Mouse (Mus musculus) myocyte (in vitro differentiated cells): ENCODE data around the gene Khdrbs2. TPM values are rescaled to one million over a fixed set of nuclear protein-coding genes. Genes with fewer than 3 reads are reported as not detected.

Experiments
- H3K27me3 ChIP-seq: one replicate; pipeline ENCODE4 v1.6.1; 2011; ENCODE audit not compliant: control insufficient read depth, insufficient read depth, insufficient read length
- H3K36me3 ChIP-seq: one replicate; pipeline ENCODE4 v1.6.1; 2011; ENCODE audit not compliant: control insufficient read depth, insufficient read depth
- H3K4me2 ChIP-seq: one replicate; pipeline ENCODE4 v1.6.1; 2011; ENCODE audit warnings: low read depth, control low read depth
- H3K4me3 ChIP-seq: one replicate; pipeline ENCODE4 v1.5.1; 2011; ENCODE audit warnings: mild to moderate bottlenecking, control low read depth, moderate library complexity
- H3K79me2 ChIP-seq: one replicate; pipeline ENCODE4 v1.6.1; 2011; ENCODE audit not compliant: control insufficient read depth, insufficient read depth
- H3ac ChIP-seq: one replicate; pipeline ENCODE4 v1.6.1; 2011; ENCODE audit not compliant: control insufficient read depth, insufficient read length
- CEBPB ChIP-seq: IDR thresholded peaks from 2 replicates; pipeline ENCODE4 v1.6.1; 2011; ENCODE audit warnings: mild to moderate bottlenecking, moderate library complexity; ENCODE audit not compliant: poor library complexity, insufficient read depth, severe bottlenecking
- E2F4 ChIP-seq: IDR thresholded peaks from one replicate; pipeline ENCODE4 v1.6.1; 2011; ENCODE audit warnings: mild to moderate bottlenecking, control low read depth, moderate library complexity; ENCODE audit not compliant: insufficient read depth
- MAX ChIP-seq: IDR thresholded peaks from one replicate; pipeline ENCODE4 v1.6.1; 2011; ENCODE audit warnings: low read depth, mild to moderate bottlenecking, control low read depth
- MYOD1 ChIP-seq, 3 experiments: IDR thresholded peaks; one replicate each; pipeline ENCODE4 v1.6.1; 2011; ENCODE audit warnings: control low read depth in 2 of 3, low read depth in 2 of 3, mild to moderate bottlenecking in 2 of 3, moderate library complexity in 1 of 3; ENCODE audit not compliant: insufficient read length in 2 of 3, control insufficient read depth in 1 of 3
- MYOG ChIP-seq, 3 experiments: IDR thresholded peaks; one replicate each; pipeline ENCODE4 v1.6.1; 2011; ENCODE audit warnings: control low read depth in 2 of 3, low read depth in 2 of 3, mild to moderate bottlenecking in 2 of 3; ENCODE audit not compliant: insufficient read length in 2 of 3, control insufficient read depth in 1 of 3, insufficient read depth in 1 of 3
- POLR2A ChIP-seq: IDR thresholded peaks from one replicate; pipeline ENCODE4 v1.6.1; 2011; ENCODE audit warnings: low read depth, mild to moderate bottlenecking, control low read depth, moderate library complexity; ENCODE audit not compliant: insufficient read length
- POLR2AphosphoS2 ChIP-seq: IDR thresholded peaks from one replicate; pipeline ENCODE4 v1.6.1; 2011; ENCODE audit warnings: low read depth, control low read depth; ENCODE audit not compliant: insufficient read length
- REST ChIP-seq: IDR thresholded peaks from one replicate; pipeline ENCODE4 v1.6.1; 2011; ENCODE audit warnings: mild to moderate bottlenecking, control low read depth, moderate library complexity; ENCODE audit not compliant: insufficient read depth, insufficient read length
- SRF ChIP-seq: IDR thresholded peaks from one replicate; pipeline ENCODE4 v1.6.1; 2011; ENCODE audit warnings: low read depth; ENCODE audit not compliant: control insufficient read depth, insufficient read length
- TCF12 ChIP-seq: IDR thresholded peaks from one replicate; pipeline ENCODE4 v1.6.1; 2011; ENCODE audit warnings: mild to moderate bottlenecking, control low read depth; ENCODE audit not compliant: poor library complexity, insufficient read depth, severe bottlenecking
- TCF3 ChIP-seq: IDR thresholded peaks from one replicate; pipeline ENCODE4 v1.6.1; 2011; ENCODE audit warnings: low read depth, control low read depth; ENCODE audit not compliant: insufficient read length
- USF1 ChIP-seq: IDR thresholded peaks from one replicate; pipeline ENCODE4 v1.6.1; 2011; ENCODE audit warnings: low read depth, mild to moderate bottlenecking, control low read depth, moderate library complexity
- polyA plus RNA-seq: library from polyadenylated mRNA; unstranded; fragments of >200 nt; fragmentation: generic; extraction: Trizol; gene quantifications from one replicate; pipeline ENCODE4 v1.2.1, GENCODE M21; 2012; ENCODE audit warnings: missing spikeins

The Khdrbs2 gene
- 0.08 TPM for polyA plus RNA-seq

DNA sequence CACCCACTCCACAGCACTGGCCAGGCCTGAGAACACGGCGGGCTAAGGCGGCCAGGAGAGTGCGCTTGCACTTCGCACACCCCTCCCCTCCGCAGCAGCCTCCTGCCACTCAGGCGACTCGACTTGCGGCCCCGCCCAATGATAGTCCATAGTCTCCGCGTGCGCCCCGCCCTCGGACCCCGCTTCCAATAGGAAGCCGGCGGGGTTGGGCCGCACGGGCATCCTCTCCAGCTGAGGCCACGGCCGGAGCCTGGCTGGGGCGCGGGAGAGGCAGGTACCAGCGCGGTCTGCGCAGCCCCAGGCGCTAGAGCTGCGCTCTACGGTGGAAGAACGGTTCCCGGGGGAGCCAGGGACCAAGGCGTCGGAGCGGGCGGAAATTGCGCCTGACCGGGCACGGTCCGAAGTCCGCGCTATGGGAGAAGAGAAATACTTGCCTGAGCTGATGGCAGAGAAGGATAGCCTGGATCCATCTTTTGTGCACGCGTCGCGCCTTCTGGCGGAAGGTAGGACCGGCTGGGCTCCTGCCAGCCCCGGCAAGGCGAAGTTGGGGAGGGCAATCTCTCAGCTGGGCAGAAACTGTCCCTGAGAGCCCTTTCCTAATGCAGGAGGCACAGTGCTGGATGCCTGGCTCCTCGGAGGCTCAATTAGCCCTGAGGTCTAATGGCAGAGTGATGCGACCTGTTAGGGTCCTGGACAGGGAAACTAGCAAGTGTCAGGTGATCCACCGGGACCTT lies at the start of gene Khdrbs2:
Gene Khdrbs2, plus strand, starts transcription at position 209 of the 734 bp plus-strand sequence.
- no peak within 1 kb of the TSS for H3K4me3 ChIP-seq
- H3K36me3 ChIP-seq: no peaks in the 10 kb centered on the region
- TF ChIP-seq SRF (no peak), MAX (no peak), POLR2AphosphoS2 (no peak), MYOG (IDR thresholded peaks at IDR 0.05; ENCODE audit: control insufficient read depth in 1 of 3, insufficient read depth in 1 of 3, insufficient read length in 2 of 3, low read depth in 2 of 3) (no peak), POLR2A (no peak), TCF12 (no peak), USF1 (no peak), CEBPB (no peak), E2F4 (no peak)
- no peaks in the 10 kb centered on the region for H3K79me2 ChIP-seq
- no peaks in the 10 kb centered on the region for H3K27me3 ChIP-seq
- no peak within 1 kb of the TSS for H3K4me2 ChIP-seq
- no peak within 1 kb of the TSS for H3ac ChIP-seq

DNA sequence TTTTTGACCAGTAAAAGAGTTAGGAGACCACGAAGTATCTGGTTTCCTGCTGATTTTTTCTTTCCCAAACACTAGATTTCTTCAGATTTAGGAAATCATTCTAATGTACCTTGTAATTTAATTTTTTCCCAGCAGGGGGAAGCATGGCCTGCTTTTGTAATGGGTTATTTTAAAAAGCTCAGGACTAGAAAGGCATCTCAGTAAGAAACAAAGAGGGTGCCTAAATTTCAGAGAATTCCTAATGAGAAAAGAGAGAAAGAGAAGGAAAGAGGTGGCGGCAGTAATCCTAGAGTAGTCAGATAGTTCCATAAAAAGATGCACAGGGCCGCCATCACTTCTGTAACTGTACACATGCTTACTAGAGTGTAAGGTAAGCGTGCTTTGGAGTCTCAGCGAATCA lies 2.1 kb downstream of the Khdrbs2 start:
- no peak overlapping the region for H3K4me2 ChIP-seq
- no peak overlapping the region for H3ac ChIP-seq
- TF ChIP-seq USF1 (no peak), E2F4 (no peak), TCF3 (no peak), TCF12 (no peak), SRF (no peak), POLR2A (no peak), MAX (no peak), REST (no peak), MYOG (IDR thresholded peaks at IDR 0.05; ENCODE audit: control insufficient read depth in 1 of 3, insufficient read depth in 1 of 3, insufficient read length in 2 of 3, low read depth in 2 of 3) (no peak), CEBPB (no peak), MYOD1 (IDR thresholded peaks at IDR 0.05; ENCODE audit: control insufficient read depth in 1 of 3, insufficient read length in 2 of 3, low read depth in 2 of 3) (no peak)
- H3K27me3 ChIP-seq: no peaks in the 10 kb centered on the region
- H3K4me3 ChIP-seq: no peak overlapping the region
- no peaks in the 10 kb centered on the region for H3K79me2 ChIP-seq
- no peaks in the 10 kb centered on the region for H3K36me3 ChIP-seq

DNA sequence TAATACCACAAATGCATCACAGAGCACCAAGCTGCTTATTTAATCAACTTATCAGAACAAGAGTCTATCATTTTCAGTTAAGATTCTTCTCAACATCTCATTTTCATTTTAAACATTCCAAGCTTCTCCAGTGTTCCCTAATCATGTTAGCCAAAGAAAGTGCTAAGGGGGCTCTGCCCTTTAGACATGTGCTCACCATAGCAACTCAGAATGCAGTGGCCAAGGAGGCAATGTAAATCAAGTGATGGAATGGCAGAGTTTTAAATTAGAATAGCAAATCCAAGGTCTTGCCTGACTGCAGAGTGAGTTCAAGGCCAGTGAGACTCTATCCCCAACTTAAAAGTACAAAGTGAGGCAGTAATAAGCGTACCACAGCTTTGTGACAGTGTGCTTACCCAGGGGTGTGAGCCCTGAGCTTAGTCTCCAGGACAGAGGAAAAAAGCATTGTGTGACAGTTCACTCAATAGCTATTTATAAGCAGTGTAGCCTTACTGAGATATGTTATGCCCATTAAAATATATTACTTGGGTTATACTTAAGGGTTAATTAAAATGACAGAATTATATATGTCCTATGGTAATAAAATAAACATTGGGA lies 27.2 kb downstream of the Khdrbs2 start:
- no peak overlapping the region for H3K4me3 ChIP-seq
- H3K4me2 ChIP-seq: no peak overlapping the region
- no peak overlapping the region for H3ac ChIP-seq
- no peaks in the 10 kb centered on the region for H3K36me3 ChIP-seq
- H3K79me2 ChIP-seq: no peaks in the 10 kb centered on the region
- H3K27me3 ChIP-seq: no peaks in the 10 kb centered on the region
- TF ChIP-seq MYOG (IDR thresholded peaks at IDR 0.05; ENCODE audit: control insufficient read depth in 1 of 3, insufficient read depth in 1 of 3, insufficient read length in 2 of 3, low read depth in 2 of 3): no peak
- no peak for TF ChIP-seq REST
- TF ChIP-seq USF1: no peak
- no peak for TF ChIP-seq CEBPB
- TF ChIP-seq TCF12: no peak
- TF ChIP-seq E2F4: no peak
- TF ChIP-seq POLR2A: no peak
- no peak for TF ChIP-seq SRF
- no peak for TF ChIP-seq MYOD1 (IDR thresholded peaks at IDR 0.05; ENCODE audit: control insufficient read depth in 1 of 3, insufficient read length in 2 of 3, low read depth in 2 of 3)
- no peak for TF ChIP-seq MAX
- TF ChIP-seq TCF3: no peak
- no peak for TF ChIP-seq POLR2AphosphoS2

DNA sequence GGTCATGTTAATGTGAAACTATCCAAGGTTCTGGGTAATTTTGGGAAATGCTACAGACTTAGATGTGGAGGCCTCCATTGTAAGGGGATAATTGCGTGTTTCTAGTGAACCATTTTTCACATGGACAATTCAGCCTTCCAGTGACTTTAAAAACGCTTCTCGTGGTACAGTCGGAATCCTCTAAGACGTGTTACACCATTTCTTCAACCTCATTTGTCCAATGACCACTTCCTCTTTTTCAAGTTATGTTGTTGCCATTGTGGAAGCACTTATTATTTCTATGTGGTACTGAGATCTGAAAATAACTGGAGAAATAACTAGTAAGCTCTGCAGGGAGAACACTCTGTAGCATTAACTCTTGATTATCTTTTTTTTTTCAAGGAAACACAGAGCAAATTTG lies 75.9 kb downstream of the Khdrbs2 start:
- TF ChIP-seq POLR2AphosphoS2 (no peak), MYOG (IDR thresholded peaks at IDR 0.05; ENCODE audit: control insufficient read depth in 1 of 3, insufficient read depth in 1 of 3, insufficient read length in 2 of 3, low read depth in 2 of 3) (no peak), CEBPB (no peak), TCF12 (no peak), USF1 (no peak), TCF3 (no peak), MAX (no peak), POLR2A (no peak), REST (no peak), E2F4 (no peak), MYOD1 (IDR thresholded peaks at IDR 0.05; ENCODE audit: control insufficient read depth in 1 of 3, insufficient read length in 2 of 3, low read depth in 2 of 3) (no peak), SRF (no peak)
- no peaks in the 10 kb centered on the region for H3K27me3 ChIP-seq
- no peak overlapping the region for H3K4me2 ChIP-seq
- H3K36me3 ChIP-seq: no peaks in the 10 kb centered on the region
- H3ac ChIP-seq: no peak overlapping the region
- H3K79me2 ChIP-seq: no peaks in the 10 kb centered on the region
- H3K4me3 ChIP-seq: no peak overlapping the region
